Mouse (Mus musculus): ENCODE data around the gene Fam131b.

Fam131b gene

DNA sequence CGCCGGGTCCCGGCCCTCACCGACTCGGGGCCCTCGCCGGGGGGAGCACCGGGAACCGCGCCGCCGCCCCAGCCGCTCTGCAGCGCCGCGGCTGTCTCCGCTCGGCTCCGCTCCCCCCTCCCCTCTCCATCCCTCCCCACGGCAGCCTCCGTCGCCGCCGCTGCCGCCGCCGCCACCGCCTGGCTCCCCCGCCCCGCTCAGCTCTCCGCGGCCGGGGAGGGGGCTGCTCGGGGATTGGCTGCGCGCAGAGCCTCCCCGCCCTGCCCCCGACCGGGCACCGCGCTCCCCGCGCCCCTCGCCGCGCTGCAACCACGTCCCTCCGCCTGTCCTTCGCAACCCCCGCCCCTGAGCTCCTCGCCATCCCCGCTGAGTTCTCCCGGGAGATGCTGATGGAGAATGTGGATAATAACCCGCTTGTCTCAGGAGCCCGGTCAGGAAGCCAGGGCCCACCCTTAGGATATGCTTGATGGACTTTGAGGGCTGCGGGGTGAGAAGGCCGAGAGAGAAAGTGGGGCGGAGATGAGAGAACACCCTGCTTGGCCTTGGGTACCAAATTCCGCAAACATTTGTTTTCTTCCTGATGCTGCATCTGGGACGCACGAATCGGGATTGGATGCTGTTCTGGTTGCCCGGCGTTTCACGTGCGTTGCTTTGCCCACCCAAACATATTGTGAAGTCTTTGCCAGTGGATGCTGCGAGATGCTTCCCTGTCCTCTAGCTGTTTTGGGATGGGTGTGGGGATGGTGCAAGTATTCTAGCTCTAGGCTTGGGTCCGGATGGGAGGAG is at the start of gene Fam131b:
Gene Fam131b, minus strand, starts transcription at position 162 of the 786 bp plus-strand sequence.
- peak; percentile 69 for DNase-seq (ENCODE audit: low spot score)

DNA sequence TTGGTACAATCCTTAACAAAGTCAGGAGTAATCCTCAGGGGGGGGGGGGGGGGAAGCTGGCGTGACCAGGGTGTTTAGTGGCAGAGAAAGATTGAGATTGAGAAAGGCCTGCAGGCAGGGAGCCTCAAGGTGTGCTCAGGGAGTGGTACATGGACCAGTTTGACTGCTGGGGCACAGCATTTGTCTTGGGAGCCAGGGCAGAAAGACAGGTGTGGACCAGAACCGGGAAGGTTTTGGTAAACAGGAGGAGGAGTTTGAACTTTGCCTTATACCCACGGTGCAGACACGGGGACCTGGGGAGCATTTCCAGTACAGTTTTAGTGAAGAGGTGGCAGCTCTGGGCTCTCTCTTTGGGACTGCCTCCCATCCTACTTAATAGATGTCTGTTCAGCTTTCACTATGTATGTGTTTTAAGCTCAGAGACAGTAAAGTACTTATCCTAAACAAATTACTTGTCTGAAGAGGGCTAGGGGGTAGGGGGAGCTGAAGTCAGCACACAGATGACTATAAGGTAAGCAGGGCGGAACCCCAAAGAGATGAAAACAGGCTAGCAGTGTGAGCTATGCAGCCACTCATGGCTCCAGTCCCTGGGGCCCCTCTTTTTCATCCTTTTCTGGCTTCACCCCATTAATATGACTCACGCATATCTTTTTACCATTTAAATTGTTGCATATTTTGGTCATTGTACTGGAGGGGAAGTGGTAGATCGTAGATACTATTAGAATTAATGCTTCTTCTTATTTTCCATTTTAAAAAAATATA is 49.4 kb upstream of the Fam131b start:
- no peak for DNase-seq (ENCODE audit: low spot score)

DNA sequence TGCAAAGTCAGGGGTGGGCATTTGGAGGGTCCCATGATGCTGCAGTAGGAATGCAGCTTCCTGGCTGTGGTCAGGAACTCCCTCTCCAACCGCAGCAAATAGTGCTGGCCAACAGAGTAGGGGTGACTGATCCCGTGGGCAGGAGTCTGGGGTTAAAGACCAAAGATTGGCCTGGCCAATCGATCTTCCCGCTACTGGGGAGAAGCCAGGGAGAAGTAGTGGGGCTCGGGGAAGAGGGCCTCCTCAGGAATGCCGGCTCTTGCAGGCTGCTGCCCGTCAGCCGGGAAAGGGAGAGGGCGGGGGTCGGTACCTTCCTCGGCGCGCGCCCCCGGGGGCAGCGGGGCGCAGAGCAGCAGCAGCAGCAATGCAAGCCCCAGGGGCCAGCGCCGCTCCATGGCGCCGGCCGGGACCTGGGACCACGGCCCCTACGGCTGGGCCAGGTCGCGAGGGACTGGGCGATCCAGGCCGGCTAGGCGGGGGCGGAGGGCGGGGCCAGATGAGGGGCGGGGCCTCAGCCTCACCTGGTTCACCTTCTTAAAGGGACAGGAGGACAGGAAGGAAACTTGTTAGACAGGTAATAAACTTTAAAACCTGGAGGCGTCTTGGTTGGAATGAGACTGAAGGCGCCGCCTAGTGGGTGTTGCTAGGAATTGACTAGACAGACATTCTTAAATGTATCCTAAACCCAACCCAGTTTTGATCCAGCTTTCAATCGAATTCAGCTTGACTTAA is 48.5 kb upstream of the Fam131b start, which contains the start of gene Epha1:
Gene Epha1, minus strand, starts transcription at position 453 of the 732 bp plus-strand sequence.
- peak; percentile 49 for DNase-seq (ENCODE audit: low spot score)

DNA sequence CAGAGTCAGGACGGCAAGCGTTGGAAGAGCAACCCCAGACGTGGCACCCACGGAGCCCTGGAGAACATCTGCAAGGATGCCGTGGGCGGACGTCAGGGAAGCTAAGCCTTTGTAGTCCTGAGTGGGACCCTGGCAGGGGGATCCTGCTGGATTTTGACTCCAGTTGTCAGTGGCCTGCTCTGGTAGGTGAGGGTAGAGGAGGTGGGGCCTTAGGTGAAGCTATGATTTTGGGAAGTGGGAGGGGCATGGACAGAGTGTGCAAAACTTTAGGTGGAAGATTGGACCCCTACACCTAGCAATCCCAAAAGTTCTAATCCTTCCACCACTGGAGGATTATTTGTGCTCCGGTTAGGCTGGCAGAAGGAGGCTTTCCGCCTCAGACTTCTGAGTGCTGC is 48.0 kb upstream of the Fam131b start:
- no peak for DNase-seq (ENCODE audit: low spot score)

DNA sequence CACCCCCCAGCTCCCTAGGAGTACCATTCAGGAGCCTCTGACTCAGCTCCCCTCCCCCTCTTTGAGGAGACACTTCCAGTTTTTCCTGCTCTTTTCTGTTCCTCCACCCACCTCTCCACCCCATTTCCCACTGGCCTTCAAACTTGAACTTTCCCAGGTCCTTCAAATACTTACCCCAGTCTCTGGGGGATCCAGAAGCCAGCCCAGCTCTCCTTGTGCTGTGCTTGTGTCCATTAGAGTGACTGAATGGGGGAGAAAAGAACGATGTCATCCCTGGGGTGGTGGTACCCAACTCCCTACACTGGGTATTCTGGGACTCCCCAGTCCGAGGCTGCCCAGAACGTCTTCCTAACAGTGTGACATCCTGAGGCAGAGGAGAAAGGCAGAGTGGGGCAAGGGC is 47.6 kb upstream of the Fam131b start:
- DNase-seq (ENCODE audit: low spot score) = peak; percentile 3

DNA sequence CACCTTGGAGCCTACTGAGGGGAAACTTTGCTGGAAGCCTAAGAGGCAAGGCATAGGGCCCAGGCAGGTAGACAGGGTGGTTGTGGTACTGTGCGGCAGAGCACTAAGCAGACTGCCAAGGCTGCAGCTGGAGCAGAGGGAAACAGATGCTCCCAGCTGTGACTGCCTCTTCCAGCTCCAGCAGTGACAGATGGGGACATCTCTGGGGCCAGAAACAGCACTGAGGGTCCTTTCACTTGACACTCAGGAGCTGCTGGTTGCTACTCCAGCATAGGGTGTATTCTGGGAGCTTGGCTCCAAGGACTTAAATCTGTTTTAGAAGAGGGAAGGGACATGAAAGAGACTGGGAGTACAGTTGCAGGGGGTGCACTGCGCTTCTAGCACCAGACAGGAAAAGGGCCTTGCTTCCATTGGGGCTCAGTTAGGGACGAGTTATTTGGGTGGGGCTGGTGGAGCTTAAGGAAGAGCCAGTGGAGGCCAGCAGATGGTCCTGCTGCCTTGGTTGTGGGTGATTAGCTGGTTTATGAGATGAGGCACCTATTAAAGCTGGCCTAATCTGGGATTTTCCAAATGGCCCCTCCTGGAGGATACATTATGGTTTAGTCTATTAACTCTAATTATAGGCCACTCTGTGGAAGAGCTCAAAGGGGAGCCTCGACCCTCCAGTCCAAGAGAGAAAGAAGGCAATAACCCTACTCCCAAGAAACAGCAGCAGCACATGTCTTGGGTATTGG is 46.4 kb upstream of the Fam131b start:
- peak; percentile 21 for DNase-seq (ENCODE audit: low spot score)

DNA sequence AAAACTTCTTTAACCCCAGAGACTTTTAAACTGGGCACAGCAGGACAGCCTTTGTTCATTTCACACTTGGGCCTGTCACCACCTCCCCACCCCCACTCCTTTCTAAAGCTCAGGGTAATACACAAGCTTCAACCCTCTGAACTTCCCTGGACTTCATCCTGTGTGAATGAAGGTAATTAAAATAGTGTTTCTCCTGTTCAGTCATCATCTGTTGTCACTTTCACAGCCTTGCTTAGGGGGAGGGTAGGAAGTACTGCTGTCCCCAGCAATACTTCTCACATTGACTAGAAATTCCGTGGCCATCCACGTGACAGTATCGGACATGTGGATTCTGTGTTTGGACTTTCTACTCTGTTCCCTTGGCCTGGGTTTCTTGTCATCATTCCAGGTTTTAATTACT is 45.4 kb upstream of the Fam131b start:
- DNase-seq (ENCODE audit: low spot score) = no peak

DNA sequence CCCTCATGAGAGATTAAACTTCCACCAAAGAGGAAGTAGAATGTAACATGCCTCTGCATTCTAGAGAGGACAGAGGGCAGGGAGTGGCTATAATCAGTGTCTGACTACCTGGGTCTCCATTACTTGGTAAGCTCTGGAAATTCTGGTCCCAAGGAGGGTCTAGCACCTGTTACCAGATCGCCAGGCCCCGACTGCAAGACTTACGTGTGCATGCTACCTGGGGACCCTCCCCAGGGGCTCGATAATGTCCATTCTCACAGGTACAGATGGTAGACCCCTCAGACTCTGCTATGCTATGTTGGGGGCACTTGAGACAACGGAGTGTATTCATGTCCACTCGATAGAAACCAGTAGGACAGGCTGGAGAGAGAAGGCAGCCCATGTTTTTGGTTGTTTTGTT is 40.8 kb upstream of the Fam131b start:
- no peak for DNase-seq (ENCODE audit: low spot score)

DNA sequence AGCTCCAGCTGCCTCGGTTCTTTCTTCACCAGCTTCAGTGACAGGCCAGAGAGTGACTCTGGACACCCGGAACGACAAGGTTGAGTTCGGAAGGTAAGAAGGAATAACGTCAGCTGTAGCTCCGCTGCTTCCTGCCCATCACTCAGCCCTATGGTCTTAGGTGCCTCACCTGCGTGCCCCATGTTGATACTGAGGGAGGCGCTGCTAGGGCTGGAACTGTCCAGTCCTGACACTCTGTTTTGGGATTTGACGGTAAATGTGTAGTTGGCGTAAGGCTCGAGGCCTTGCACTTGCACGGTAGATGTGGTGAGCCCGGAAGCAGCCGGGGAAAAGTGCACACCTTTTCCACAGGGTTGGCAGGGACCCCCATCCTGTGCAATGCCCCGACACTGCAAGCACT is 40.2 kb upstream of the Fam131b start:
- DNase-seq (ENCODE audit: low spot score) = no peak

DNA sequence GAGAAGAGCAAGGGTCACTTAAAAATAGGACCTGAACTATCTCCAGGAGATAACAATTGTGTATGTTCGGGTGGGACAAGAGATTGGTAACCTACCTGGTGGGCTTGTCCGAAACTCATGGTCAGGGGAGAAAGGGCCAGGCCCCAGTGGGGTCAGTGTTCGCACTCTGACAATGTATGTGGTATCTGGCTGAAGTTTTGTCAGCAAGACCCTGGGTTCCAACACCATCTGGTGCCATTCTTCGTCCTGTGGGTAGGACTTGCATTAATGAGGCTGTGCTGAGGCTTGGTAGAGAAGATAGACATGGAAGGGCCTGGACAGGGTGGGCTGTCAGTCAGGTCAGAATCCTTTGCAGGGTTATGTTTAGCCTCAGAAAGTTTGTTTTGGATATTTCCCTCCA is 39.6 kb upstream of the Fam131b start:
- DNase-seq (ENCODE audit: low spot score) = no peak

DNA sequence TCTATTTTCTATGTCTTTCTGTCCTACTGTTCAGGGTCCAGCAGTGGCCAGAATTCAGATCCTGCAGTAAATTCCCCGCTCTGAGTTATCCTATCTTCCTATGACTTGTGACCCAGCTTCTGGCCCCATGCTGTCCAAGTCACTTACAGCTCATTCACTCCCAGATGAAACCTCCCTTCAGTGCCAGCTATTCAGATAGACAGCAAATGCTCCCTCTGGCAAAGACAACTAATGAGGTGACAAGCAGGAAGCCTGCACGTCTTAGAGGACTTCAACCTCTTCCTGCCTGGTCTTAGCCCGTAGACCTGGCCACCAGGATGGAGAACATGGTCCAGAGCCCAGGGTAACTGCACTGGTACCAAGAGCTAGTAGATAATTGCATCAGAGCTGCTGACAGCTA is 38.5 kb upstream of the Fam131b start:
- DNase-seq (ENCODE audit: low spot score) = no peak

DNA sequence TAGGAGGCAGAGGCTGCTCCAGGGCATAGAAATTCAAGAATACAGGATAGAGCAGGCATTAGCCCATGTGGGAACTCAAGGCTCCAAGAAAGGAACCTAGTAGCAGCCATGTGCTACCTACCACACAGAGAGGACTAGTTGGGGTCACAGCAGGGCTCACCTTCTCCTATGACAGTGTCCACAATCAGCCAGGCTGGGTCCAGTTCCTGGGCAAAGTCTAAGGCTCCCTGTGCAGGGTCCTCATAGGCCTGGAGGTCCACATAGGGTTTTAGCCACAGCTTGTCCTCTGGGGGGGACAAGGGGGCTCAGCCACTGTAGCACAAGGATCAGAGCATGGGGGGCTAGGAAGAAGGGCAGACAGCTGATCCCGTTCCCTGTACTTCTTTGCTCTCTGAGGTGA is 38.1 kb upstream of the Fam131b start:
- DNase-seq (ENCODE audit: low spot score) = no peak

DNA sequence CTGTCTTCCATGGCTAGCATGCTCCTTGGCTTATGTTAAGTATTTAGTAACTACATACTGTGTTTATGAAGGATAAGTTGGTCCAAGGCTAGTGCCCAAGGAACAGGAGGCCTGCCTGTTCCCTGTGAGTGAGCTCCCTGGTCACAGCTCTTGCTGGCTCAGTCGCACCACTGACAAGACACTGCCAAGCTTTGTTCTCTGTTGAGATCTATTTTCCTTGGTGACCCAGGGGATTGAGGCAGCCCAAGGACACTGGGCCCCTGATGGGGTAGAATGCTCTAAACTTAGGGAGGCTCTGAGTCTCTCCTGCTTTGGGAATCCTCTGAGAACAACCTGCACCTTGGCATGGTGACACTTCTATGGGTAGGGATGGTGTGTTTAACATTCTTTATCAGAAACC is 37.6 kb upstream of the Fam131b start:
- DNase-seq (ENCODE audit: low spot score) = no peak

DNA sequence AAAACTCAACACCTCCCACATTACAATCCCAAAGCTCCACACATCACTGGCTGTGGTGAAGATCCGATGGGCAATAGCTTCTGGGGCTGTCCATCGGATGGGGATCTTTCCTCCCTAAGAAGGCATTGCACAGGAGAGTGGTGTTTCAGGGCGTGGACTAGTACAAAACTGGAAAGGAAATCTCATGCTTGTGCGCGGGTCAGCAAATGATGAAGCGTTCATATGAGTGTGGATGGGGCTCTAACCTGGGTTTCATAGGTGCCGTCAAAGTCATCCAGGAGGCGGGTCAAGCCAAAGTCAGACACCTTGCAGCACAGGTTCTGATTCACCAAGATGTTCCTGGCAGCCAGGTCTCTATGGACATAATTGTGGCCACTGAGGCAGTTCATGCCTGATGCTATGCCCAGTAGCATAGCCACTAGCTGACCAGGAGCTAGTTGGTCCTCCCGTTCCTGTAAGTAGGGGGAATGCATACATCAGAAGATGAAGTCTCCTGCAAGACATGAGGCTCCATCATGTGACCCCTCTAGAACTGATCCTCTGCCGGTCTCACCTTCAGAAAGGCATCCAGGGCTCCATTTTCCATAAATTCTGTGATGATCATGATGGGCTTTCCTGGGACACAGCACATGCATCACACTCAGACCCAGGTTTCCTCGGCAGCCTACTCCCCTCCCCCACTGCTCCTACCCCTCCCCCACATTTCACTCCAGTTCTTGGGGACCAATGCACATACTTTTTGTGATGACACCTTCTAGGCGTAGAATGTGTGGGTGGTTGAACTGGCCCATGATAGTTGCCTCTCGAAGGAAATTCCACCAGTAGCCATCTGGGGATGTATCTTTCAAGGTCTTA is 36.8 kb upstream of the Fam131b start:
- DNase-seq (ENCODE audit: low spot score) = no peak

DNA sequence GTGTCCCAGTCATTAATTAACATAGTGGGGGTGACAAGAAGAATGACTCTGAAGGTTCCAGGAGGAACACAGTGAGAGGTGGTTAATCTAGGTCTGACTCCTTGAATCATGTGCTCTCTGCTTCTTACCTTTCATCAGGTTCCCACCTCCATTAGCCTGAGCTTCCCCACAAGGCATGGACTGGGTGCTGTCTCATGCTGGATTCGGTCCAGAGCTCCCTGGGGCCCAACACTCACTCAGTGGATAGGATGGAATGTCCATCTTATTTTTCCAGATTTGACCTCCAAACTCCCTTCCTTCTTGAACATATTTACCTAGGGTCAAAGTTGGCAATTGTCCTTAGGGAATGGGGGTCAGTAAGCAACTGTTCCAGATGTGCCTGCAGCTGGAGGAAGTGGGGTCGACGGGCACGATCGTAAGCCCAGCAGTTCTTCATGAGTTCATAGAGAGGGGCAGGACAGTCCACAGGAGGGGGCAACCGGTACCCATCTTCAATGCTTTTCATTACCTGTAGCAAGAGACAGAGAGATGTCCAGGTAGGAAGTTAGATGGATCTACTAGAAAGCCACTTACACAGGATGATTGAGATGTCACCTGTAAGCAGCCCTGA is 35.9 kb upstream of the Fam131b start:
- no peak for DNase-seq (ENCODE audit: low spot score)

DNA sequence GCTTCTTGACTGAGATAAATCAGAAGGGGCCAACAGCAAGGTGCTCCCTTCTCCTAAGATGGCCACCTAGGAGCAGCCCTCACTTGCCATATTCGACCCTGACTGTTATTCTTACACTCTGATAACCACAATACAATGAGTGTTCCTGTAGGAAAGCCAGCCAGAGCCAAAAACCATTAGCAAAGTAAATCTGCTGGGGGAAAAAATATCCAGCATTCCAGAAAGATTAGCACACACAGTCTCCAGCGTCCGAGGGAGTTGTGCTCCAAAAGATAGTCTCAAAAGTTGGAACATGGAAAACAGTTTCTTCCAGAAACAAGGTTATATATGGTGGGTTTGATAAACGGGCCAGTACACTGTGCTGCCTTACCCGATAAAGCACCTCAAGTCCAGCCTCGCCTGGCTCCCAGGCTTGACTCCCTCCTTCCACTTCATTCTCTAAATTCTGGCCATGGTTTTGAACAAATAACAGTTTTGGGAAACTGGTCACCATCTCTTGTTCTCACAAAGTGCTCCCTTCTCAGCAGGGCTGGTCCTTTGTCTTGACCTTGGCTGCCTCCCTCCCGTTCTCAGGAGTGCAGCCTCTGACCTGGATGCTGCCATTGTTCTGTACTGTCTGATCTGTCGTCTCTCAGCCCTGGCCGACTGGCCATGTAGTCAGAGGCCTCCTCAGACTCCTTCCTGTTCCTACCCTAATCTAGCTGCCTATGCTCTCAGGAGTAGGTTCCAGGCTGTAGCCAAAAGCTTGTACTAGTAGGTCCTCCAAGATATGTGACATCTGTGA is 35.1 kb upstream of the Fam131b start:
- DNase-seq (ENCODE audit: low spot score) = no peak

DNA sequence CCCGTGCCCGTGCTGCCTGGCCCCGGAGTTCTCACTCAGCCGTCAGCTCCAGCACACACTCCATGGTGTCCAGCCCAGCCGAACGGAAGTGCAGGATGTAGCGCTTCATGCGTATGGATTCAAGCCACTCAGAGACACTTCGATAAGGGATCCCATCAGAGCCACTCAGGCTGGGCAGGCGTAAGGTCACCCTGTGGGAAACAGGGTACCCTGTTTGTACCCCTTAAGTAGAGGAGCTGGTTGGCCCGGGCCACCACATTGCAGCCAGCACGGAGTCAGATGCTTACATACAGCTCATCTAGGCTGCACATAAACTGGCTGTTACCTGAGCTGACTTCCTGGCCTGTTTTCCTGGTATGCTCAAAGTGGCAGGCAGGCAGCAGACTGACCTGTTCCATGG is 34.5 kb upstream of the Fam131b start:
- DNase-seq (ENCODE audit: low spot score) = no peak

DNA sequence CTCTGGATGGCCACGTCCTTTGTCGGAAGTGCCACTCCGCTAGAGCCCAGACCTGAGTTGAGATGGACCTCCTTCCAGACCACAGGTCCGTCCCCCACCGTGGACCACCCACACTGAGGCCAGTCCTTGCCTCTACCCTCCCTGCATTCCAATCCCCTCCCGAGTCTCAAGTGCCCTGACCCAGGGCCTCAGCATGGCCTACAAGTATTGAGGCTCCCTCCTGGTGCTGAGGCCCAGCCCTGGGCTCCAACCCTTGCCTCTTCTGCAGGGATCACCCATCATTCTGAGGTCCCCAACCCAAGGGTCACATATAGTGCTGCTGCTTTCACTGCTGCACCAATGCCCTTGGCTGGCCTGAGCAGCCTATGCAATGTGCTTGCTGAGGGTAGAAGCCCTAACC is 33.5 kb upstream of the Fam131b start:
- no peak for DNase-seq (ENCODE audit: low spot score)

DNA sequence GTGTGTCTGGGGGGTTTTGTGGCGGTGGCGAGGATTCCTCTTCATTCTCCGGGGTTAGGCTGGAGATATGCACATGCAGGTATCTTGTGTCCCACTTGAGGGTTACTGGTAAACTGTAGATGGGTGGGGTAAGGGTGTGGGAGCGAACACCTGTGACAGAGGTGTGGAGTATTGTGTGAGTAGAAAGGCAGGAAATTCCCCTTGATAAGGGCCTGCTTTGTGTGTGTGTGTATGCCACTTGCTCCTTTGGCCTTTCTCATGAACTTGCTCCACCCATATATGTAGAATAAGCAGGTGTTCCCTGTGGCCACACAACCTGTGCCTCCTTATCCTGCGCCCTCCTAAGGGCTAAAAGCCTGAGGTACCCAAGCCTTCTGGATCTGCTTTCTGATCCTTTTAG is 32.5 kb upstream of the Fam131b start:
- no peak for DNase-seq (ENCODE audit: low spot score)
